Mouse (Mus musculus) 416B (cell line): Measurements from ENCODE around the gene Rnf169.
"Not testable (repeated sequence)": the region's sequence is repeated elsewhere in the genome, so short reads cannot be mapped to it uniquely, and the experiment has no call there.

ENCODE experiments used
- DNase-seq: peaks from one replicate; pipeline ENCODE4 v3.0.0; 2011; ENCODE audit warnings: low read depth

Rnf169 gene

DNA sequence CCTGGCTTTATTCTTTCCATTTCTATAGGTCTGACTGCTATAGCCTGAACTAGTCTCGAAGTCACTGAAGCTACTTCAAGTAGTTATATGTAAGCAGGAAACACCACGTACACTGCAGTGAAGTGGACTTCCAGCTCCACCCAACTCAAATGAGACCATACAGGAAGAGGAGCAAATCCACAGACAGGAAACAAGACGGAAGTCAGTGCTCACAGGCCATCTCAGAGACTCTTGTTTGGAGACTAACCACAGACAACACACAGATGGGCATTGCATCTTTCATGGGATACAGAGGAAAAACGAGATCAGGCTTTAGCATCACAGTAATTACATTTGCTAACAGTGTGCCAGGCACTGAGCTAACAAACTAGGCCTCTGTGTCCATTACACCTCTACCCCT, 33.9 kb downstream of the Rnf169 start:
- peak; percentile 56 for DNase-seq

DNA sequence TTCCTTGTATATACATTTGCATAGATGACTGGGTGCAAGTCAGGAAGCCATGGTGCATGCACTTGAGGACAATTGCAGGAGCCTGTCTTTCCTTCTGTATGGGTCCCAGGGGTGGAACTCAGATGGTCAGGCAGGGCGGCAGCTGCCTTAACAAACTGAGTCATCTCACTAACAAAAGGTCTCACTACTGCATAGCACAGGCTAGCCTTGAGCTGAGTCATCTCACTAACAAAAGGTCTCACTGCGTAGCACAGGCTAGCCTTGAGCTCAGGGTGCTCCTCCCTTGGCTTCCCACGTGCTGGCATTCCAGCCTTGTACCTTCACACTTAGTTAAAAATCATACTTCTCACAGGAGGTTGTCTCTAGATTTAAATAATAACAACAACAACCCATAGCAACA, 34.3 kb downstream of the Rnf169 start:
- DNase-seq: no peak

DNA sequence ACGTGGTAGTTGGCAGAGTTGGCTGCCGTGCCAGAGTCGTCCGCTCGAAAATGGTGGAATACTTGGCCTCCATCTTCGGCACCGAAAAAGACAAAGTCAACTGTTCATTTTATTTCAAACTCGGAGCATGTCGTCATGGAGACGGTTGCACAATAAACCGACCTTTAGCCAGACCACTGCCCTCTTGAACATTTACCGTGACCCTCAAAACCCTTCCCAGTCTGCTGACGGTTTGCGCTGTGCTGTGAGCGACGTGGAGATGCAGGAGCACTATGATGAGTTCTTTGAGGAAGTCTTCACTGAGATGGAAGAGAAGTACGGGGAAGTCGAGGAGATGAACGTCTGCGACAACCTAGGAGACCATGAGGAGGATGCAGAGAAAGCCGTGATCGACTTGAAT, 35.2 kb downstream of the Rnf169 start:
- not testable (repeated sequence) for DNase-seq

DNA sequence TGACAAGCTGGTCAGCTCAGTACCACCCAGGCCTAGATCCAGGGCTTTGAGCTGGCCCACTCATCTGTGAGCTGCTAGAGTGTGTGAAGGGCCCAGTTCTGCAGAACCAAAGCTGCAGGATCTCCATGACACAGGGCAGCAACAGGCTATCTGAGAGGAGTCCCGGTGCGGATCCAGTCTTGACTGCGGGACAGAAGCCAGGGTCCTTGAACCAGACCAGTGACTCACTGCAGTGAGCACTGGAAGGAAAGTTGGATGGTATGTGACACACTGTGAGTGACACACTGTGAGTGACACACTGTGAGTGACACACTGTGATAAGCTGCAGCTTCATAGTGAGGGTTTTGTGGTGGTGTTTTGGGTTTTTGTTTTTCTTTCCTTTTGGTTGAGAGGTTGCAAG, 35.7 kb downstream of the Rnf169 start:
- no peak for DNase-seq

DNA sequence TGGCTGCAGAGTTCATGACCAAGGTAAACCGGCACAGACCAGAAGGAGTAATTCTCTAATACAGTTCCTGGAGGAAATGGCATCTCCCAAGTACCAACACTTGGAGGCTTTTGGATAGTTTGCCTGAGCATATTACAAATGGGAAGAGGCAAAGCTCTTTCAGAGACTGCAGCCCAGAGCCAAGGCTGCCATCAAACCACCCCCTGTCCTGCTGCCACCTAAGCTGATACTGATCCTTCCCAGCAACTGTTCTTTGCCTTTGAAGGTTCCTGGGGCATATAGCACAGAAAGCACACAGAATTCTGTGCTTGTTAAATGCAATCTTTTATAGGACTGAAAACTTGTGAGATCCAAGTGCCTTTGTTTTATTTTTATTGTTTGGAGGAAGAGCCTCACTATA, 39.6 kb downstream of the Rnf169 start:
- DNase-seq: no peak

DNA sequence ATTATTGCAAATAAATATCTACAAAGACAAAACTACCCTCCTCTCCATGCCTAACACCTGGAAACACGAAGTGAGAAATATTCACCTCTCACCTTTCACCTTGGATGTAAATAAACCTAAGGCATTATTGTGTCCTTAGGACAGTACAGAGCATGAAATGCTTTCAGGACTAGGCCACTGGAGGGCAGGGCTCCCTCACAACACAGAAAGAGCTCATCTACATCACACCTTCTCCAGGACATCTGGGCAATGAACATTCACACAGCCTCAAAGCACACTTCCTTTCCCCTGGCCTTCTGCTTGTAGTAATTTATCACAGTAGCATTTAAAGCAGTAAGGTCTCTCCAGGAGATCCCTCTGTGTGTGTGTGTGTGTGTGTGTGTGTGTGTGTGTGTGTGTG, 44.5 kb downstream of the Rnf169 start:
- DNase-seq: peak; percentile 51

DNA sequence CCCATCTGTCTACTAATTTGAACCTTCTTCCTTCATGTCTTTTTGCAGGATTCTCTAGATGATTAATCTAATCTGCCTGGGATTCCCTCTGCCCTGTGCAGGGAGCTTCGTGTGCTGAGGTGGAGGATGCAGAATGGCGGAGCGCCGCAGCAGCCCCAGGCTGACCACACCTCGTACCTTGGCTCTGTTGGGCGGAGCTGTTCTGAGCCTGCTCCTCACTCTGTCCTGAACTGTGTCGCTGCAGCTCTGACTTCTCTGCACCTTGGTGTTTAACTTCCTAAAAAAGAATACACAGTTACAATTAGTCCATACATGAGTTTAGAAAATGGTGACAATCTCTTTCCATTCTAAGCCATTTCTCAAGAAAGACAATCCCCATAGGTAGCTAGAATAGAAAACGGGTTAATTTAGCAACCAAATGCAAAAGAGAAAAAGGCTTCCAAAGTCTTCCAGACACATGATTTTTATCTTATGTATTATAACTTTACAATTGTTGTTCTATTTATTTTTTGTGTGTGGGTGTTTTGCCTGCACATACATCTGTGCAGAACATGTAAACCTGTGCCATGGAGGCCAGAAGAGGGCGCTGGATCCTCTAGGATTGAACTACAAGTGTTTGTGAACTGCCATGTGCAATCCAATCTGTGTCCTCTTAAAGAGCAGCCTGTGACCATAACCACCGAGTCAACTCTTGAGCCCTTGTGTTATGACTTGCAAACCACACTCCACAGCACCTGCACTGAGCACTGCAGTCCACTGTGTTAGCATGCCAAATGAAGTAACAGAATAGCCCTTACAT, 53.1 kb downstream of the Rnf169 start:
- peak; percentile 82 for DNase-seq

DNA sequence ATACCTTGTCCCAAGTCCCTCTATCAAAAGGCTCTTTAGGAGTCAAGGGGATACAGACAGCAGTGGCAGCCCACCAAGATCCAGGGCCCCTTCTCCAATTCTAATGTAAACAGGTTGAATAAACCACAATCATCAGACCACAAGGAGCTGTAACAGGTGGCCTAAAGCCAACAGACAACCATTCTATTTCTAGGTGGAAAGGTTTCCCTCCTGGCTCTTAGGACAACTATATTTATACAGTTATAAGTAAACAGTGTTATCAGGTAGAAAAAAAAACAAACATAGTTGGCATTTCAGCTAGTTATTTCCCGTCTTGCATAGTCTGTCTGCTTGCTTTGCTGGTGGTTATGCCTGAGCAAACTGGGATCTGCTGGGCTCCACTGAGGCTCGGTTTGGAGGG, 59.8 kb downstream of the Rnf169 start:
- DNase-seq: no peak

DNA sequence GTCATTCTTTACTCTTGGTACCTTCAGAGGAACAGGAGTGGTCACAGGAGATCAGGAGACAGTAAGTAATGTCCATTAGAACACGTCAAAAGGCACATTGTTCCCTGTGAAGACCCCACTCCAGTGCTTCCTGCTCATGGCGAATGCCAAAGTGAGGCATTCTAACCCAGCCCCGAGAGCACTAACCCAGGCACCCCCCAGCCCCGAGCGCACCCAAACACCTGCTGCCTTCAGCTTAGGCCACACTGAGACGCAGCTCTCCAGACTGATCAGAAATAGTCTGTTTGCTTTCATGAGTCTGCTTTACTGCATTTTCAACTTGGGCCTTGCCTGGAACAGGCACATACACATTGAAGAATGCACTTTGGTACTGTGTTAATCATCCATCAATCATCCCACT, 60.3 kb downstream of the Rnf169 start:
- DNase-seq: no peak

DNA sequence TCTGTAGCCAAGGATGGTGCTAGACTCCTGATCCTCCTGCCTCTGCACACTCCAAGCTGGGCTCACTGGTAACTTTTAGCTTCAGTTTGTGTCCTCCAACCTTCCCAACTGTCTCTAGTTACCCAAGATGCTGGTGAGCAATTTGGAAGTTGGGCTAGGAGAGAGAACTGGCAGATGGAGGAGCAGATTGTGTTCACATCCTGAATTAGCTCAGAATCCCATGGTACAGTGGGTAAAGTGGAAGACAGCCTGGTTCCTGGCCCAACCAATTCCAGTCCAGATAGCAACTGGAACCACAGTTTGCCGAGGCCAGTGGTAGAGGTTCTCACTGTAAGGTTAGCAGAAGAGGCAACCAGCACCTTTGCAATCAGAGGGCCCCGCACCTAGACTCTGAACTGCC, 61.1 kb downstream of the Rnf169 start:
- DNase-seq: no peak

DNA sequence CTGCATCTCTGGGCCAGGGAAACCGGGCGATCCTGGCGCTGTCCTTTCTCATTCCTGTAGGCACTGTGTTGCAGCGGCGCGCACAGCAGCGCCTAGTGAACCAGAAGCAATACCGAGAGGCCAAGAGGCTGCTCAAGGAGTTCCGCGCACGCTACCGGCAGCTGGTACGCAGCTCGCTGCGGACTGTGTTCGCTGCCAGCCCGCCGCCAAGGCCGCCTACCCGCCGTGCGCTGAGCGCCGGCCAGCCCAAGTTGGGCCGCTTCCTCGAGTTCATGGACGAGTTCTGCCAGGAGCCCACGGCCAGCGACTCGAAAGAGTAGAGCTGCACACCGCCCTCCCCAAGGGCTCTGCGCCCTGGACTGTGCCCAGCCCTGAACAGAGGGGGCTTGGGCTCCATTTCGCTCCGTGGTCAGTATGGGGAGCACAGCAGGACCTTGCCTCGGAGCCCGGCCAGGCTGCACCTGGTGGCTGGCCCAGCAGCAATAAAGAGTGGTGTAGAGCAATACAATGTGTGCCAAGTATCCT, 62.9 kb downstream of the Rnf169 start:
- no peak for DNase-seq

DNA sequence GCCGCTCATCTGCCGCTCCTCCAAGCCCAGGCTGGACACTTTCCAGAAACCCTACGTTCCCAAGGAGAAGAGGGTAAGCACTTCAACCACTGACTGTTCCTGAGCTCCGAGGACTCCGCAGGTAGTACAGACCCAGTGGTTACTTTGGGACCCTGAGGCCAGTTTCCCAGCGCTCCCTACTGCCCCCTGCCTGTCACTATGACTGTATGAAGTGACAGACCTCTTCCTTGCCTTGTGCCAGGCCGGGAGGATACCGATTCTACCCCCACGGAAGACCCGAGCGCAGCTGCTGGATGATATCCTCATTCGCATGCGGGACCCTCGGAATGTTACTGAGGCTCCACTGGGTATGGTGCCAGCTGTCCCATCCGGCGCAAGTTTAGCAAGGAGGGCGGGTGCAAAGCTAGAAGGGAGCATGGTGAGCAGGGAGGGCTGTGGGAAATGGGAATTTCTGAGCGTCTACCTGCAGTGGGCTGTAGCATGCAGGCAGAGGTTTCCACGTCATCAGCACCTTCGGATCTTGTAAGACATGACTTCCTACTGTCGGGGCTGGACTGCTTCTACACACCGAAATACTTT, 63.4 kb downstream of the Rnf169 start:
- no peak for DNase-seq

DNA sequence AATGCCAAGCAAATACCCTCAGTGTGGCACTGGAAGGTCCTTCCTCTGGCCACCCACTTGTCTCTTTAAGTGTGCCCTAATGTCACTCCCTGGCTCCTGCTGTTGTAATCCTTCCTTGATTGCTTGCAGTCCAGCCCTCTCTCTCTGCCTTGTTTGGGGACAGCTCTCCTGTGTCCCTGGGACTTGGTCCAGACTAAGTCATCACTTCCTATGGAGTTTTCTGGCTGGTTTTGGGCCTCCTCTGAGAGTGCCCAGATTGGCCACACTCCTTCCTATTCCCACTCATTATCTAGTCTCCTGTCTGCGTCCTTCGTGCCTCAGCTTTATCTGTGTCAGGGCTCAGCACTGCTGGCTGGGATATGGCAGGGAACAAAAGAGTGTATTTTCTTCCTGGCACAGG, 64.7 kb downstream of the Rnf169 start:
- no peak for DNase-seq

DNA sequence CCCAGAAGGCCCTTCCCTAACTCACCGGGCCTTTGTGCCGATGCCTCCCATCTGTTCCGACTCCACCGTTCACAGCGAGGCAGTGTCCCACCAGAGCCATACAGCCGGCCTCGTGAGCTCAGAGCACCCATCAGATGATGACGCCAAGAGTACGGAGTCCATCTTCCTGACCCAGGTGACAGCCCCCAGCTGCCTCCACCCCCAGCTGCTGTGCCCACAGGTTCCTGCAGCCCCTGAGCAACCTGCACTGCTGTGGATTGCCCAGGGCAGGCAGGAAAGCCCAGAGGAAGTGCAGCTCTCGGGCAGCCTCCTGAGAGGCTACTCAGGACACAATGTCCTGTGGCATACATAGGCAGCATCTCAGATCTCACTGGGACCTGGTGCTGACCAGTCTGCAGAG, 65.9 kb downstream of the Rnf169 start:
- DNase-seq: no peak

DNA sequence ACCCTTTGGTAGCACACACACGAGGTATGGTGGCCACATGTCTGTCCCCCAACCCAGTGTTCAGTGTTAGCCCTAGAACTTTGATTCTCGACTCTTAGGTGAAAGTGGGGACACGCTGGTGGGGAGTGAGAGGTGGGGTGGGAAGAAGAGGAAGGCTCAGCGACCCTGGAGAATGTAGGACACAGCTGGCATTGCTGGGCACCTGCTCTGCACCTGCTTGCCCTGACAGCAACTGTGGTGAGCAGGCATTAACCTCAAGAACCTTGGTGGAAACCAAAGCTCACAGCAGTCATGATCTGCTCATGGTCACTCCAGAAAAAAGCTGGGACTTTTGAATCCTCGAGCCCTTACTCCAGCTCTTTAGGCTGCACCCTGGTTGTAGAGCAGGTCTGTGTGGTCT, 69.2 kb downstream of the Rnf169 start:
- DNase-seq: no peak

DNA sequence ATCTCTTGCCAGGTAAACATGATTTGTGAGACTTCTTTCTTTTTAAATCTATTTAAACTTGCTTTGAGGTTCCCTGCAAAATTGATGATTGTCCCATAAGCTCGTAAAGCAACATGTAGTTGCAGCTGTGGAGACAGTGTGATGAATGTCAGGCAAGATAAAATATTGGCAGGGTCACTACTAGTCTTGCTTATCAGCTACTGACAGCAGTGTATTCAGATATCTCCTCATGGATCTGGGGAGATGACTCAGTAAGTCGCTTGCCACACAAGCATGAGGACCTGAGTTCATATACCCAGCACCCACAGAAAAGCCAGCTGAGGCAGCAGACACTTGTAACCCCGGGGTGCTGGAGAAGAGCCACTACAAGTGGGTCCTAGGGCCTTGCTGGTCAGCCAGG, 72.8 kb downstream of the Rnf169 start:
- peak; percentile 85 for DNase-seq

DNA sequence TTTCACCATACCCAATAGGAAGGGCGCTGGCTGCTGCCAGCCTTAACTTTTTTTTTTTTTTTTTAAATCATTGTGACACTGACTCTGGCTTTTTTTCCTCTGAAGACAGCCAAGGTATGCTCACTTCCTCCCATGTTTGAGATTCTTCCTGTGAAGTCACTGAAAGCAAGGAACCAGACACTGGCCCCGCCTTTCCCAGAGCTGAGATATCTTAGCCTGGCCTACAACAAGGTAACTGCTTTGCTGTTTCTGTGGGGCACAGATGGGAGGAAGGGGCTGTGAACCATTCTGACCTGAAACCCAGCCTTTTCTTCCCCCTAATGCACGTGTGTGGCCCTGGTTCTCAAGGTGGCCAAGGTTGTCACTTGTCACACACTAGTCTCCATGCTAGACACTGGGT, 73.9 kb downstream of the Rnf169 start:
- DNase-seq: peak; percentile 29

DNA sequence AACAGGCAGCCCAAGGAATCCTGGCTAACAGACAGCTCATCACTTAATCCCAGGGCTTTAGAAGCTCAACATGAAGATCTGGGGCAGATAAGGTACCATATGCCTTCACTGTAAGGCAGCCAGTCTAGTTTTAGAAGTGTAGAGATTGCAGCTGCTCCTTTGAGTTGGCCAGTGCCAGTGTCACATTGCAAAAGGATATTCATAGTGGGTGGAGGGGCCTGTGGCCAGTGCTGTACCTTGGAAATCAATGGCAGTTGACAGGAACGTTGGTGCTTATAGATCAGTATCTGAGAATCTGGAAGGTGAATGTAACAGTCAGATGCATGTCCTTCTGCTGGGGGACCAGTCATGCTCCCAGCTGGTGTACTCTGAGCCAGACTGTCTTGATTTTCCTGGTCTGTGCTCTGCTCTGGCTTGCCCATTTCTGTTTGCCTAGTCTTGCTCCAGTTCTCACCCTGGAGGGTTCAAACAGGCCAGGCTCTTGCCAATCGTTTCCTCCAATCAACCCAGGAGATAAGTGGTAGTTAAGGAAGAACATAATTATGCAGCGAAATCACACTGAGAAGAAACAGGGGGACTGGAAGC, 75.7 kb downstream of the Rnf169 start:
- peak; percentile 75 for DNase-seq

DNA sequence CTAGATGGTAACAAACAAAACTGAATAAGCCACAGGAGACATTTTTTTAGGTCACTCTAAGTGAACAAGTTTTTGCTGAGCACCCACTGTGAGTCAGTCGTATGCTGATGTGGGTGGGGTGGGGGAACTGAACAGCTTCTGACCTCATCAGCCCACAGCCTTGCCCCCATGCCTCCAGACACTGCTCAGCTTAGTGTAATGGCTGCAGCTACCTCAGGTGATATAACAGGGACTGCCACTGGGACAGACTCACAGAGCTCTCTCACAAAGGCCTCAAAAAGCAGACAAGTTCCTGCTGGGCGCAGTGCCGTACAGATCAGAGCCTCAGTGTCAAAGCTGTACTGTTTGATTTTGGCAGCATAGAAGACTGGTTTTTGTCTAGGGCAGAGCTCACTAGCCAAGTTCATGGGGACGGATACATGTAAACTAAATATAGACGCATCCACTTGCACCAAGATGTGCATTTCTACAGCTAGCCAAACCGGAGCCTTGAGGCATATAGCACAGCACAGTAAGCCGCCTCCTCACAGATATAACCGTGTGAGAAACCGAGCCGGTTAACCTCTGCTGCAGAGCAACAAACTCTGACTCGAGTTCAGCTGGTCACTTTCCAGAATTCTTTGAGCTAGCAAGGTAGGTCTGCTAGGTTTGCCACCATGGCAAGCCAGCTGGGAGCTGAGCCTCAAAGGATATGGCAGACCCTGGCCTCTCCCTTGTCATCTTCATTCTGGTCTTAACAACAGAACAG, 77.2 kb downstream of the Rnf169 start:
- no peak for DNase-seq

DNA sequence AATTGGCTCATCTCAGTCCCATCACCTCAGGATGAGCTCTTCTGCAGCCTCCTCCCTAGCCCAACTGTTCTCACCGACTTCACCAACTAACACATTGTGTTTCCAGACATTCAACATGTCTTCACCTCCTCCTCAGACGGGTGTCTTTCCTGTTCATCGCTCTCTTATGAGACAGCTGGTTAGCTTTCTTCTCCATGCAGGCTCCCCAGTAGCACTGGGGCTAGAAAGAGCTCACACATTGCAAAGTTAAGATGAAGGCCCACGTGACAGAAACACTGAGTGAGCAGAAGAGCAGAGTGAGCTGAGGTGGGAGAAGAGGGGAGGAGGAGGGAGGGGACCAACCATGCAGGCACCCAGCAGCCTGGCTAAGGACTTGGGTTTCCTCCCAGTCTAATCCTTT, 78.0 kb downstream of the Rnf169 start:
- DNase-seq: no peak

DNA sequence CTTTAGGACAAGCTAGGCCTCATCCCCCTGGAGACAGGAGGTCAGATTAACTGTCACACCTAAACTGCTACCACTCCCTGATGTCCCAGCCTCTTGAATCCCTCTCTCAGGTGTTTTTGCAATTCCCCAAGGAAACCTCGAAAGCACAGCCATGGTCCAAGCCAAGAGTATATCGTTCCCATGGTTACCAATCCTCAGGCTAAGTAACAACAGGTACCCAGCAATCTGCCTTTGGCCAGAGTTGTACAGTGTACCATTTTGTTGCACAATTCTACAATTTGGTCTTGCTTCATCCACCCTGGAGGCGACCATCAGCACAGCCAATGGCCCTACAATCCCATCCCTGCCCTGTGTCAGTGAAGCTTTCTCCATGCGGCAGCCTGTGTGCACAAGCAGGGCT, 83.3 kb downstream of the Rnf169 start:
- DNase-seq: no peak

DNA sequence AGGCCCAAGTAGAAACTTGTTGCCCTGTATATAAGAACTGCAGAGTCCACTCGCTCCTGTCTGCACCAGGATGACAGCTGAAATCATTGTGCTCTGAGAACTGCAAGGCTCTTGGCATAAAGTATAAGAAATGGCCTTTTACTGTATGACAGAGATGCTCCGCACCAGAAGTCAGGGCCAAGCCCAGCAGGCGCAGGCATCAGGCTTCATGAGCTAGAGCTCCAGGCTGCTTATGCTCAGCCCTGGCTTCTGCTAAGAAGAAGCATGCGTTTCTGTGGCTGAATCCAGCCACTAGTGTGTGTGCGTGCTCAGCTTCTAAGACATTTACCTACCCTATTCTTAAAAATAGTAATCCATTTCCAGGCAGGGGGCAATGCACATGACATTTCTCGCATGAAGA, 85.8 kb downstream of the Rnf169 start:
- no peak for DNase-seq

DNA sequence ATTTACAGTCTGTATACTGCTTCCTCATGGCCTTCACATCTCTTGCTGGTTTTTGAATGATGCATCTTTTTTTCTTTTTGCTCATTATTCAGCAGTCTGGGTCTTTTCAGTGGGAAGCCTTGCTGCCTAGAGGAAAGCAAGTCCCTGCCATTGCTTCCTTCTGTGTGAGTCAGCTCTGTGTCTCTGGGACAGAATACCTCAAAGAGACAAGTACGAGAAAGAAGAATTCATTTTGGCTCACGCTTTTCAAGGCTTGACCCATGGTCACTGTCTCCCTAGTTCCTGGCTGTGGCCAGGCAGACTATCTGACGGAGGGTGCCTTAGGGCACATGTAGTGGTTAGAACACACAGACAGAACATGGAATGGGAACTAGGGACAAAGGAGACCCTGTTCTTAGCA, 86.3 kb downstream of the Rnf169 start:
- DNase-seq: no peak
